Mouse (Mus musculus) MEL (cell line): ENCODE results near the gene Bcl7c. TPM values are rescaled to one million over a fixed set of nuclear protein-coding genes. Genes with fewer than 3 reads are reported as not detected.
"Not testable (repeated sequence)": the region's sequence is repeated elsewhere in the genome, so short reads cannot be mapped to it uniquely, and the experiment has no call there.

Experiments used
- DNase-seq: peaks from one replicate; pipeline ENCODE4 v3.0.0; 2011; ENCODE audit warnings: low read depth, low spot score
- H3K27ac ChIP-seq: 2 replicates; pipeline ENCODE4 v1.5.1; 2012; ENCODE audit warnings: low read depth, mild to moderate bottlenecking, control low read depth, low read length, moderate library complexity; ENCODE audit not compliant: control insufficient read depth
- H3K27me3 ChIP-seq, 2 experiments: fragments of 150-350 bp in 1 of 2; sonication (generic) in 1 of 2; 2 replicates each; pipeline ENCODE4 v1.6.1; 2012; ENCODE audit warnings: low read length in 2 of 2, mild to moderate bottlenecking in 2 of 2, improper control_type of control experiment in 1 of 2, moderate library complexity in 1 of 2; ENCODE audit not compliant: insufficient read depth in 2 of 2, control insufficient read depth in 1 of 2
- H3K36me3 ChIP-seq, 2 experiments: 2 replicates each; pipeline ENCODE4 v1.6.1; 2012 to 2014; ENCODE audit warnings: low read length in 2 of 2, improper control_type of control experiment in 1 of 2, inconsistent platforms in 1 of 2, mild to moderate bottlenecking in 1 of 2; ENCODE audit not compliant: insufficient read depth in 2 of 2, control insufficient read depth in 1 of 2
- H3K4me1 ChIP-seq, 2 experiments: fragments of 150-350 bp in 1 of 2; sonication (generic) in 1 of 2; 2 replicates each; pipeline ENCODE4 v1.6.1; 2012; ENCODE audit warnings: low read length in 2 of 2, improper control_type of control experiment in 1 of 2, mild to moderate bottlenecking in 1 of 2; ENCODE audit not compliant: insufficient read depth in 2 of 2, control insufficient read depth in 1 of 2
- H3K4me3 ChIP-seq, 2 experiments: fragments of 150-350 bp in 1 of 2; sonication (generic) in 1 of 2; 2 replicates each; pipeline ENCODE4 v1.5.1; 2012; ENCODE audit warnings: low read depth in 2 of 2, low read length in 2 of 2, mild to moderate bottlenecking in 2 of 2, moderate library complexity in 2 of 2, control low read depth in 1 of 2, improper control_type of control experiment in 1 of 2; ENCODE audit not compliant: control insufficient read depth in 1 of 2, insufficient read depth in 1 of 2
- H3K79me2 ChIP-seq: 2 replicates; pipeline ENCODE4 v1.6.1; 2012; ENCODE audit warnings: mild to moderate bottlenecking, low read length, moderate library complexity; ENCODE audit not compliant: control insufficient read depth, poor library complexity, insufficient read depth
- H3K9ac ChIP-seq: 2 replicates; pipeline ENCODE4 v1.6.1; 2012; ENCODE audit warnings: low read depth, mild to moderate bottlenecking, control low read depth, low read length, moderate library complexity; ENCODE audit not compliant: control insufficient read depth, poor library complexity, severe bottlenecking
- H3K9me3 ChIP-seq: fragments of 150-350 bp; sonication (generic); replicated peaks from 2 replicates; pipeline ENCODE4 v1.6.1; 2012; ENCODE audit warnings: mild to moderate bottlenecking, low read length, improper control_type of control experiment, moderate library complexity; ENCODE audit not compliant: insufficient read depth
- BHLHE40 ChIP-seq: IDR thresholded peaks from 2 replicates; pipeline ENCODE4 v1.6.1; 2012; ENCODE audit warnings: low read depth, mild to moderate bottlenecking, inconsistent platforms, low read length, improper control_type of control experiment, borderline replicate concordance
- CHD2 ChIP-seq: IDR thresholded peaks from 2 replicates; pipeline ENCODE4 v1.6.1; 2011; ENCODE audit warnings: low read length, improper control_type of control experiment
- CTCF ChIP-seq, 3 experiments: IDR thresholded peaks in 2 of 3; conservative IDR thresholded peaks in 1 of 3; 2 replicates each; pipeline ENCODE4 v1.5.1; 2011 to 2012; ENCODE audit warnings: low read length in 3 of 3, low read depth in 2 of 3, mild to moderate bottlenecking in 2 of 3, improper control_type of control experiment in 1 of 3, inconsistent platforms in 1 of 3, mixed read lengths in 1 of 3, moderate library complexity in 1 of 3; ENCODE audit not compliant: control insufficient read depth in 1 of 3, insufficient read depth in 1 of 3, poor library complexity in 1 of 3, severe bottlenecking in 1 of 3
- EP300 ChIP-seq, 2 experiments: IDR thresholded peaks; 2 replicates each; pipeline ENCODE4 v1.6.1; 2011; ENCODE audit warnings: improper control_type of control experiment in 2 of 2, low read length in 2 of 2, low read depth in 1 of 2, mild to moderate bottlenecking in 1 of 2
- ETS1 ChIP-seq: IDR thresholded peaks from 2 replicates; pipeline ENCODE4 v1.6.1; 2012; ENCODE audit warnings: low read depth, mild to moderate bottlenecking, inconsistent platforms, low read length, improper control_type of control experiment, moderate library complexity
- JUND ChIP-seq: IDR thresholded peaks from 2 replicates; pipeline ENCODE4 v1.6.1; 2011; ENCODE audit warnings: low read depth, mild to moderate bottlenecking, improper control_type of control experiment, low read length
- MAZ ChIP-seq: IDR thresholded peaks from 2 replicates; pipeline ENCODE4 v1.6.1; 2012; ENCODE audit warnings: low read depth, mild to moderate bottlenecking, inconsistent platforms, low read length, improper control_type of control experiment
- MEF2A ChIP-seq: IDR thresholded peaks from 2 replicates; pipeline ENCODE4 v1.6.1; 2014; ENCODE audit warnings: low read depth, mild to moderate bottlenecking, inconsistent platforms, low read length, improper control_type of control experiment; ENCODE audit not compliant: poor library complexity, insufficient replicate concordance, severe bottlenecking; ENCODE audit errors: extremely low read depth
- MYC ChIP-seq: IDR thresholded peaks from 2 replicates; pipeline ENCODE4 v1.6.1; 2011; ENCODE audit warnings: low read depth, mild to moderate bottlenecking, low read length, improper control_type of control experiment, moderate library complexity
- NRF1 ChIP-seq: IDR thresholded peaks from 2 replicates; pipeline ENCODE4 v1.6.1; 2014; ENCODE audit warnings: low read depth, mild to moderate bottlenecking, inconsistent platforms, low read length, improper control_type of control experiment, moderate library complexity; ENCODE audit not compliant: poor library complexity, insufficient read depth, severe bottlenecking
- POLR2AphosphoS2 ChIP-seq: IDR thresholded peaks from 2 replicates; pipeline ENCODE4 v1.6.1; 2011; ENCODE audit warnings: low read length, improper control_type of control experiment
- RAD21 ChIP-seq: IDR thresholded peaks from 2 replicates; pipeline ENCODE4 v1.6.1; 2011; ENCODE audit warnings: mild to moderate bottlenecking, low read depth, low read length, improper control_type of control experiment
- SMC3 ChIP-seq: IDR thresholded peaks from 2 replicates; pipeline ENCODE4 v1.6.1; 2011; ENCODE audit warnings: low read depth, low read length, improper control_type of control experiment
- TAL1 ChIP-seq: IDR thresholded peaks from 2 replicates; pipeline ENCODE4 v1.6.1; 2012; ENCODE audit warnings: mild to moderate bottlenecking, inconsistent platforms, low read length, moderate library complexity, mixed read lengths
- UBTF ChIP-seq: IDR thresholded peaks from 2 replicates; pipeline ENCODE4 v1.6.1; 2012; ENCODE audit warnings: low read depth, mild to moderate bottlenecking, inconsistent platforms, low read length, improper control_type of control experiment, moderate library complexity, borderline replicate concordance; ENCODE audit not compliant: insufficient read depth
- USF1 ChIP-seq: IDR thresholded peaks from 2 replicates; pipeline ENCODE4 v1.6.1; 2014; ENCODE audit warnings: low read depth, mild to moderate bottlenecking, inconsistent platforms, low read length, improper control_type of control experiment, moderate library complexity
- ZKSCAN1 ChIP-seq: IDR thresholded peaks from 2 replicates; pipeline ENCODE4 v1.6.1; 2012; ENCODE audit warnings: low read depth, mild to moderate bottlenecking, inconsistent platforms, low read length, improper control_type of control experiment, moderate library complexity
- ZMIZ1 ChIP-seq: IDR thresholded peaks from 2 replicates; pipeline ENCODE4 v1.6.1; 2012; ENCODE audit warnings: low read depth, mild to moderate bottlenecking, inconsistent platforms, low read length, improper control_type of control experiment, moderate library complexity
- polyA plus RNA-seq, 2 experiments: library from polyadenylated mRNA; stranded (reverse) in 1 of 2; unstranded in 1 of 2; fragments of >175 nt in 1 of 2; fragments of >200 nt in 1 of 2; gene quantifications; 2 replicates each; pipeline versions ENCODE4 v1.2.1 to v1.2.4; 2012; ENCODE audit warnings: low replicate concordance in 2 of 2, low read depth in 1 of 2; ENCODE audit not compliant: insufficient read length in 2 of 2, insufficient read depth in 1 of 2, missing spikeins in 1 of 2
- total RNA-seq: library from RNA; depleted of rRNA; stranded (reverse); fragments of 300-350 nt; gene quantifications from 2 replicates; pipeline ENCODE4 v1.2.3, GENCODE M21; 2012

Gene Bcl7c
- total and polyA plus RNA-seq, 3 experiments = 72.4 to 98.4 TPM; not detected in 1

DNA sequence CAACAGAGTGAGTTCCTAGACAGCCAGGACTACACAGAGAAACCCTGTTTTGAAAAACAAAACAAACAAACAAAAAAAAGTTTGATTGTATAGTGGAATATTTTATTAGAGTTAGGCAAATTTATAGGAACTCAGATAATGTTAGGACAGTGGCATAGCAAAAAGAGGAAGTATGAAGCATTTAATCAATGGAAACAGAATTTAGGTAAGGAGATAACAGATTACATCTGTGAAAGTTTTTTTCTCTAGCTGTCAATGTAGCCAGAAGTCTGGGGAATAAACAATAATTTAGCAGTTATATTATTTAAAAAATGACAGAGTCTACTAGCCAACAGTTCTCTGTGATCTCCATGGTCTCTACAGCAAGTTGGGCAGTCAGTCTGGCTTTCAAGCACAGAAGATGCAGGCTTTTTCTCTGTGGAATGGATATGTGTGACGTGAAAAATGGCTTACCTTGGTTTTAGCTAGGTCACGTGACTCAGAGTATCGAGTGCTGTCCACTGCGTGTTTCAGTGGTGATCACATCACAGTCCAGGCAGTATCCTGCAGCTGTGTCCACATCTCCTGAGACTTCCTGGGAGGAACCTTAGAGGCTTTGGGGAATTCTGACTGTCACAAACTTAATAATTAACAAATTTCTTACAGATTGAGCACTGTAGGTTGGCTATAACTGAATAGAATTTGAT, 60.1 kb downstream of the Bcl7c start (continued):
- TF ChIP-seq MEF2A = no peak
- TF ChIP-seq MAZ = no peak
- TF ChIP-seq JUND = no peak
- TF ChIP-seq CHD2 = no peak
- peak; percentile 63; the same call in 1 of the 2 replicates for TF ChIP-seq BHLHE40
- peak; percentile 91 for TF ChIP-seq USF1
- TF ChIP-seq ETS1 = no peak
- TF ChIP-seq CTCF (IDR thresholded peaks at IDR 0.05 in 2 of 3, conservative IDR thresholded peaks at IDR 0.05 in 1 of 3; ENCODE audit: control insufficient read depth in 1 of 3, insufficient read depth in 1 of 3, low read depth in 2 of 3, low read length in 3 of 3, poor library complexity in 1 of 3, severe bottlenecking in 1 of 3) = no peak
- no peak for TF ChIP-seq MYC

DNA sequence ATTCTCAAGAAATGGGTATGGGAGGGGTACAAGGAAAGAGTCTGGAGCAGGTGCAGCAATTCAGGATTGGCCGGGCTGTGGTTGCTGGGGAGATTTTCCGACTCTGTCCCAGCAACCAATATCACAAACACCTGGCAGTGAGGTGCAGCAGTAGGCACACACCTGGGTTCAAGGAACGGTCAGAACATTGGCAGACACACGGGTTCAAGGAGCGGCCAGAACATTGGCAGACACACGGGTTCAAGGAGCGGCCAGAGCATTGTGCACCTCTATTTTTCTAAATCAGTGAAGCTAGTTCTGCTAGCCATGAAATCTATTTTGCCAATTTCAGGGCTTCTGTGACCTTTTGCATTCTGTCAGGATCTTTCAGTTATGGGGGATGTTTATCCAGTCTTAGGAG, 61.2 kb downstream of the Bcl7c start:
- H3K27ac ChIP-seq, H3K79me2 ChIP-seq, H3K4me3 ChIP-seq, DNase-seq, H3K9me3 ChIP-seq, H3K27me3 ChIP-seq, H3K9ac ChIP-seq, H3K4me1 ChIP-seq: not testable (repeated sequence)
- peaks cover 0 to 11% of the 10 kb centered on the region in 2 experiments; a peak in 2 of 4 replicates for H3K36me3 ChIP-seq

DNA sequence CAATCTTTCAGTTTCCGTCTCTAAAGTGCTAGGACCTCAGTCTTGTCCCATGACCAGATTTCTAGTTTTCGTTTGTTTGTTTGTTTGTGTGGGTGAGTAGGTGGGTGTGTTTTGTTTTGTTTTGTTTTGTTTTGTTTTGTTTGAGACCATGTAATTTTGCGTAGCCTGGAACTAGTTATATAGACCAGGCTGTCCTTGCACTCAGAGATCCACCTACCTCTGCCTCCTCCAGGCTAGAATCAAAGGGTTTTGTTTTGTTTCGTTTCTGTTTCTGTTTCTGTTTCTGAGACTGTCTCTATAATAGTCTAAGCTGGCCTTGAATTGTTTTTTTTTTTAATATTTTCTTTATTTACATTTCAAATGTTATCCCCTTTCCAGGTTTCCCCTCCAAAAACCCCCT, 62.4 kb downstream of the Bcl7c start:
- peaks cover 3 to 11% of the 10 kb centered on the region in 2 experiments for H3K4me1 ChIP-seq
- peaks cover 0 to 14% of the 10 kb centered on the region in 2 experiments; a peak in 2 of 4 replicates for H3K36me3 ChIP-seq
- H3K9ac ChIP-seq = no peak overlapping the region
- H3K4me3 ChIP-seq = no peak overlapping the region
- no peaks in the 10 kb centered on the region for H3K27me3 ChIP-seq
- H3K79me2 ChIP-seq = no peaks in the 10 kb centered on the region
- DNase-seq = no peak
- no peaks in the 10 kb centered on the region for H3K9me3 ChIP-seq
- no peak overlapping the region for H3K27ac ChIP-seq
- TF ChIP-seq ZKSCAN1 (no peak), NRF1 (no peak), SMC3 (no peak), RAD21 (no peak), EP300 (IDR thresholded peaks at IDR 0.05; ENCODE audit: low read depth in 1 of 2, low read length in 2 of 2) (no peak), MYC (no peak), ZMIZ1 (no peak), TAL1 (no peak), UBTF (no peak), ETS1 (no peak), POLR2AphosphoS2 (no peak)
